Mouse (Mus musculus) ES-Bruce4 (cell line): ENCODE results near the gene Spin1.

Source experiments
- CTCF ChIP-seq: IDR thresholded peaks from one replicate; pipeline ENCODE4 v1.8.1; 2011; ENCODE audit warnings: low read depth, low read length
- POLR2A ChIP-seq: IDR thresholded peaks from one replicate; pipeline ENCODE4 v1.8.1; 2011; ENCODE audit warnings: low read length; ENCODE audit not compliant: insufficient read depth

- TF ChIP-seq POLR2A = no peak
- TF ChIP-seq CTCF = no peak
Measured at GRCm38 (mm10) chr13:51137702-51138031, 37.0 kb downstream of the Spin1 start.
